Mouse (Mus musculus) cerebellum, adult 11-12 months (tissue): Measurements from ENCODE around the gene Greb1.
A peak's percentile ranks its signal among the peaks of the same experiment; 100 is the strongest.

ENCODE experiments used
- DNase-seq: peaks from one replicate; pipeline ENCODE4 v3.0.0; 2022

Greb1 gene

GRCm38 (mm10) chr12:16665022-16665421 is 135.7 kb downstream of the Greb1 start:
- DNase-seq = no peak

DNA sequence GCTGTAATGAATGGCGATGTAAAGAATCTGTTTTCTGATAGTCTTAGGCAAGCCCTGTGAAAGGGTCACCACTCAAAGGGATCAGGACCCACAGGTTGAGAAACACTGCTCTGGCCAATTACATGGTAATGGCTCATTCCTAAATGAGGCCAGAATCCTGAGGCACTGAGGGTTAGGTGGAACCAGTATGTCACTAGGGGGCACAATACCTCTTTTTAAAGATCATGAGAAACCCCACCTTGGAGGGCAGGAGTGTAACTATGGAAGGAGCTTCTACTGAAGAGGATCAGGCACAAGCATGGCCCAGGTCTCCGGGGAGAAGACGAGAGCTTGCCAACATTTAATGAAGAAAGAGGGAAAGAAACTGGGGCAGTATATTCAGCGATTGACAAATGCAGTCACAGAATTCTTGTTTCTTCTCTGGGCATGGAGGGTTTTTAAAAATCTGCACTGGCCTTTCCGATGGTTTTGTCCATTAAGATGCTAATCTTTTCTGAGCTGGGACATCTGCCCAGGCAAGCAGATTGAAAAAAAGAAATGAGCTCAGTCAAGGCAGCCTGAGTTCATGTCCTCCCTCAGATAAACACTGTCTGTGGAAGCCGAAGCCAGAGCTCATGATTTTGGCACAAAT is 137.6 kb downstream of the Greb1 start:
- peak; percentile 22 for DNase-seq

DNA sequence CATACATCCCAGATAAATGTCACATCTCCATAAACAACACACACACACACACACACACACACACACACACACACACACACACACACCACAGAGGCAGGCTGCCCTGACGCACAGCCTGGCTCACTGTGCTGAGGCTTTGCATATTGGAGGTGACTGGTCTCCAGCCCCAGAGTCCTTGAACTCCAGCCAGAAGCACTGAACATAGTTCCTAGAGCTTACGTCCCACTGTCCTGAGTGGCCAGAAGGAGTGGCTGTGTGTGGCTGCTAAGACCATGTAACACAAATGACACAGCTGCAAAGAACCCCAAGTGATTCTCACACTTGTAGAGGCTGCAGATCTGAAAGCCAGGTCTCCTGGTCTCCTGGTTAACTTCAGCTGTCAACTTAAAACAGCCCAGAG is 138.8 kb downstream of the Greb1 start:
- DNase-seq = no peak

GRCm38 (mm10) chr12:16661459-16661858 is 139.2 kb downstream of the Greb1 start:
- no peak for DNase-seq

DNA sequence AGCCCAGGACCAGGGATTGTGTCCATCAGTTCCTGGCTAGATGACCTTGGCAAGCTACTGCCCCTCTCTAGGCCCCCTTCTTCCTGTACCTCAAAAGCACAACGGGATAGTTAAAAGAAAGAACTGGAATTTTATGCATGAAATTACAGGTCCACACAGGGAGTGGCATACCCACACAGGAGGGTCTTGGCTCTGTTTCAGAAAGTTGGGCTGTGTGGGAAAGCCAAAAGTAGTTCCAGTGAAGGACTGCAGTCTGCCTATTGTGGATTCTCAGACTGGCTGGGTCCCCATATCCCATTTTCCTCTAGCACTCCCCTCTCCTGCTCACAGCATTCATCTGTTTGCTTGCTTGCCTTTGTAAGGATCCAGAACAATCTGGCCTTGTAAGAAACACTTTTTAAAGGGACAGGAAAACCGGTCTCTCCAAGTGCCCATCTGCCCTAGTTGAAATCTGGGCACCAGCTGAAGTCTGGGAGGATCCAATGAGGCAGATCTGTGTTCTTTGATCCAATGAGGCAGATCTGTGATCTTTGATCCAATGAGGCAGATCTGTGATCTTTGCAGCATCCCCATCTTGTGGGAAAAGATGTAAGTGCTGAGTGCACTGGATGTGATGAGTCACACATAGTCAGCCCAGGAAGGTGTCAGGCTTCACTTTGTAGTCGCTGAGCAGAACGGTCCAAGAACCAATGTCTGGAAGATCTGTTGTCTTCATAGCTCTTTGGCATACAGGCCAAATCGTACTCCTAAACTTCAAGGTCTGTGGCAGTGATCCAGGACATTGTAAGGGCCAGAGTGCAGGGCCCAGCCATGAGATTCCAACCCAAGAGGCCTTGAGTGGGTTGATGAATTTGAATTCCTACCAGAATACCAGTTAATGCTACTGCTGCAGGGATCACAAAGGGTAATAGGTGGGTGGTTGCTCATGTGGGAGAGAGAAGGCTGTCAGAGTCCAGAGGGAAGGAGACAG is 143.5 kb downstream of the Greb1 start:
- DNase-seq = no peak

GRCm38 (mm10) chr12:16655604-16656003 is 145.1 kb downstream of the Greb1 start:
- no peak for DNase-seq

GRCm38 (mm10) chr12:16653332-16654093 is 147.2 kb downstream of the Greb1 start, which contains the start of gene Ntsr2:
Gene Ntsr2 (plus strand): TSS chr12:16653382.
- peak; percentile 25 for DNase-seq

- no peak for DNase-seq
Measured at GRCm38 (mm10) chr12:16649819-16650218, 150.9 kb downstream of the Greb1 start.

DNA sequence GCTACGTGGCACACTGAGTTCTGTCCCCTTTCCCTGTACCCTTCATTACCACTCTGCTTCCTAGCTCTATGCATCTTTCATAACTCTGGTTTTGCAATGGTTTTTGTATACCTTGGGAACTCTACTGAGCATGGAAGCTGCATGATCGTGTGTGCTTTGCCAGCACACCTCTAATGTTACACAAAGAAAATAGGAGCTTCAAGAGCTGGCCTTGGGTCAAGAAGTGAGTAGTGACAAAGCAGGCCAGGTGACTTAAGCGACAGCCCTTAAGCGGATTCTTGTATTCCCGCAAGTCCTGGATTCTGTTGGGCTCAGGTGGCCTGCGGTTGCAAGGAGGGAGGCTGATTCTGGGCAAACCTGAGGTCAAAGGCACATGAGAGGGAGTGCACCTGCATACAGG is 152.4 kb downstream of the Greb1 start:
- no peak for DNase-seq

- DNase-seq = no peak
Measured at GRCm38 (mm10) chr12:16646780-16647409, 153.8 kb downstream of the Greb1 start.

DNA sequence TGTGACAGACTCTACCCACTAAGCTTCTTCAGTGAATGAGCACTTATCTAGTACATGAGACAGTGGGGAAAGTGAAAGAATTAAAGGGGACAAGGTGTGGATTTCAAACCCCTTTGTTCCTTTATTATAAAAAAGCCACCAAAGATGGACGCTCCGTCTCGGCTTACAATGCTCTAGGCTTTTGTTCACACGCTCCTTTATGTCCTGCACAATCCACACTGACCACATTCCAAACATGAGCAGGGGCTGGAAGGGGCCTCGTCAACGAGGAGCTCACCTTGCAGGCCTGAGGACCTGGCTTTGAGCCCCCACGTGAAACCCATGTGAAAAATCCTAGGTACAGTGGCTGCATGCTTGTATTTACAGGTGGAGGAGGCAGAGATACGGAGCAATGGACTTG is 156.0 kb downstream of the Greb1 start:
- no peak for DNase-seq

DNA sequence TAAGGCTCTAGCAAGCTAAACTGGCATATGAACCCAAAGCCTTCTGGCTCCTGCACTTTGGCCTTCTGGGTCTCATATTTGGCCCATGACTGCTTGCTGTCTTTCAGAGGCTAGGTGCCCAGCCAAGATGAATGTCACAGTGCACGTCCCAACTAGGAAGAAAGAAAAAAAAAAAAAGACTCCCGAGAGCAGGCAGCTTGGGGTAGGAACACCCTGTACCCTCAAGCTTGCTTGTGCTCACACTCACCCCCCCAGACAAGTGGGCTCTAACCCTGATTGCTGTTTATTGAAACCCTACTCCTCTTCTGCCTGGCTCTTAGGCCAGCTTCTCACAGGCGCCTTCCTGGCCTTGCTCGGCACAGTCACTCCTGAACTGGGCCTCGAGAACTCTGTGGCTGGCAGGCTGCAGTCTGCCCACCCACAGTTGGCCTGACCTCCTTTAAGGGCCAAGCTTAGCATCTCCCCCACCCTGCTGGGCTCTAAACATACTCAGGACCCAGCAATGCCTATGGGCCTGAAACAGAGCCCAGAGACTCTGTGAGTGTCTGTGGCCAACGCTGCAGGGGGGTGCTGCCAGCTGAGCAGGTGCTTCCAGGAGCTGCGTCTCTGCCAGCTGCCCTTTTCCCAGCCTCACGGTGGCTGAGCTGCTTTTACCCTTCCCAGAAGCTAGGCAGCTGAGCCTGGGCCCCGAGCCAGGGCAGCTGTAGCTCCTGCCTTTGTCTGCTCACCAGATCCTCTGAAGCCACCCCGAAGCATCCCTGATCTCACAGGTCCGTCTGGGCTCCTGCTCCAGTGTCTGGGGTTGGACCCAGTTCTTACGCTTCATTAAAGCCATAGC is 157.0 kb downstream of the Greb1 start:
- no peak for DNase-seq

- DNase-seq = no peak
Measured at GRCm38 (mm10) chr12:16642000-16642399, 158.7 kb downstream of the Greb1 start.

- DNase-seq = no peak
Measured at GRCm38 (mm10) chr12:16640075-16640474, 160.6 kb downstream of the Greb1 start.

- DNase-seq = no peak
Measured at GRCm38 (mm10) chr12:16639078-16639771, 161.5 kb downstream of the Greb1 start.

- no peak for DNase-seq
Measured at GRCm38 (mm10) chr12:16635816-16636215, 164.9 kb downstream of the Greb1 start.

- DNase-seq = no peak
Measured at GRCm38 (mm10) chr12:16634075-16634813, 166.4 kb downstream of the Greb1 start.

GRCm38 (mm10) chr12:16633235-16633634 is 167.5 kb downstream of the Greb1 start:
- DNase-seq = no peak

DNA sequence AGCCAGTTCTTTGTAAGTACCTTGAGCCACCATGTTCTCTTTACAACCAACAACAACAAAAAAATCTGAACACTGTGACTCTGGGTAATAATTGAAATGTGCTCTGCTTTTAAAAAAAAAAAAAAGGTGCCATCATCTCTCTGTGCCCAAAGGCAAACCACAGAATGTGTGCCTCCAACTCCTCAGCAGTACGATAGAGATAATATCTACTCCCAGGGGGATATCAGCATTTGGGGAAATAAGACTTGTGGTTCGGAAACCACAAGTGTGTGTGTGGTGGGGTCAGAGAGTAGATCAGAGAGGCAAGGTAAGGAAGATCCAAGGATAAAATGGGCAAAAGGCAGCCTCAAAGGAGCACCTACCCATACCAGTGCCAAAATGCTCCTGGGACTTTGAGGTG is 169.3 kb downstream of the Greb1 start:
- no peak for DNase-seq

GRCm38 (mm10) chr12:16630866-16631185 is 169.9 kb downstream of the Greb1 start:
- no peak for DNase-seq
